ENCODE assay signal across 8 mouse cellular contexts in the genomic region with DNA sequence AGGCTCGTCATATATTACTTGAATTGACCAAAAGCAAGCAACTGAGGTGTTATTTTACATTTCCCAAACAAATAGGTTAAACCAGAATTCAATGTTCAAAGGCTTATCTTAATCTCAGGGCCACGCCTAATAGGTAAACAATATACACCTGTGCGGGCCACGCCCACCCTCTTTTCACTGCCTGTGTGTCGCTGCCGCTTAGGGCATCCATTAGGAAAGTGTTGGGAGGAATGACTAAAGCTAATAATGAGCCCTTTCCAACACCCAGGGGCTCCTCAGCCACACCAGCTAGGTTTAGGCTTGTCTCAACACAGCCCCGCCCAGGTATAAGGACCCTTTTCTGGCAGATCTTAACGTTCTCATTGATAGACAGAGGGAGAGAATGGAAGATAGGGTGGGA.
DNase-seq lines count a peak whose midpoint lies in the region; ATAC-seq and TF ChIP-seq lines count a peak whose summit lies in the region.

No protein-coding gene starts in this region.

- TF ChIP-seq POLR2A in limb, embryonic 14.5 days (IDR thresholded peaks at IDR 0.05; ENCODE audit: borderline replicate concordance, extremely low read depth, insufficient read depth, insufficient read length), result no peak

- H3K36me3 ChIP-seq in kidney, postnatal 0 days (ENCODE audit: insufficient read depth, low read length), result no peaks in the 10 kb centered on the region
- H3K36me3 ChIP-seq in forebrain, embryonic 15.5 days, result no peaks in the 10 kb centered on the region
- no peaks in the 10 kb centered on the region for H3K36me3 ChIP-seq in limb, embryonic 14.5 days (ENCODE audit: control insufficient read depth, insufficient read depth, low read length)
- H3K36me3 ChIP-seq in neural tube, embryonic 13.5 days, result no peaks in the 10 kb centered on the region

- H3K27me3 ChIP-seq in kidney, postnatal 0 days (ENCODE audit: insufficient read depth, low read length), result no peaks in the 10 kb centered on the region
- H3K27me3 ChIP-seq in forebrain, embryonic 15.5 days, result 0 out of 2 replicates have a peak, but pooled peaks cover 10% of the 10 kb centered on the region
- peaks cover 7% of the 10 kb centered on the region; the same call in 1 of the 2 replicates for H3K27me3 ChIP-seq in limb, embryonic 14.5 days (ENCODE audit: control insufficient read depth, insufficient read depth, low read length)
- peaks cover 17% of the 10 kb centered on the region for H3K27me3 ChIP-seq in neural tube, embryonic 13.5 days

- H3K27ac ChIP-seq in kidney, postnatal 0 days, result 0 out of 2 replicates have a peak overlapping the region, but pooled peaks have one; percentile 72
- no peak overlapping the region for H3K27ac ChIP-seq in forebrain, embryonic 15.5 days (replicated peaks)
- no peak overlapping the region for H3K27ac ChIP-seq in limb, embryonic 14.5 days (replicated peaks; ENCODE audit: low read depth, low read length)
- 0 out of 2 replicates have a peak overlapping the region, but pooled peaks have one; percentile 34 for H3K27ac ChIP-seq in neural tube, embryonic 13.5 days (replicated peaks)

- peak overlapping the region; percentile 52 for H3K4me3 ChIP-seq in kidney, postnatal 0 days (replicated peaks; ENCODE audit: low read depth, low read length)
- peak overlapping the region; percentile 48 for H3K4me3 ChIP-seq in forebrain, embryonic 15.5 days
- peak overlapping the region; percentile 39; the same call in 1 of the 2 replicates for H3K4me3 ChIP-seq in limb, embryonic 14.5 days (replicated peaks; ENCODE audit: low read length)
- H3K4me3 ChIP-seq in neural tube, embryonic 13.5 days, result peak overlapping the region; percentile 41

- no peaks in the 10 kb centered on the region for H3K9me3 ChIP-seq in kidney, postnatal 0 days (replicated peaks; ENCODE audit: low read length)
- no peaks in the 10 kb centered on the region for H3K9me3 ChIP-seq in forebrain, embryonic 15.5 days
- no peaks in the 10 kb centered on the region for H3K9me3 ChIP-seq in limb, embryonic 14.5 days (ENCODE audit: control insufficient read depth, low read length)
- H3K9me3 ChIP-seq in neural tube, embryonic 13.5 days, result no peaks in the 10 kb centered on the region

- no peak for TF ChIP-seq CTCF in kidney, postnatal 0 days (IDR thresholded peaks at IDR 0.05; ENCODE audit: low read depth)

- peaks cover 28% of the 10 kb centered on the region for H3K4me1 ChIP-seq in kidney, postnatal 0 days (replicated peaks; ENCODE audit: insufficient read depth, low read length)
- H3K4me1 ChIP-seq in forebrain, embryonic 15.5 days, result peaks cover 37% of the 10 kb centered on the region
- H3K4me1 ChIP-seq in limb, embryonic 14.5 days (ENCODE audit: control insufficient read depth, insufficient read depth, low read length), result peaks cover 25% of the 10 kb centered on the region
- H3K4me1 ChIP-seq in neural tube, embryonic 13.5 days (replicated peaks), result peaks cover 36% of the 10 kb centered on the region

- no peak for ATAC-seq in kidney, postnatal 0 days (replicated peaks; ENCODE audit: low FRiP score, low read depth)
- ATAC-seq in forebrain, embryonic 15.5 days (replicated peaks), result no peak
- ATAC-seq in limb, embryonic 14.5 days (ENCODE audit: low FRiP score, low read depth), result no peak
- ATAC-seq in neural tube, embryonic 13.5 days (ENCODE audit: low read depth), result no peak

- H3K9ac ChIP-seq in kidney, postnatal 0 days (ENCODE audit: low read depth, low read length), result peak overlapping the region; percentile 62; the same call in 1 of the 2 replicates
- H3K9ac ChIP-seq in forebrain, embryonic 15.5 days (replicated peaks), result peak overlapping the region; percentile 56; the same call in 1 of the 2 replicates
- no peak overlapping the region for H3K9ac ChIP-seq in limb, embryonic 14.5 days (ENCODE audit: low read depth, low read length, severe bottlenecking)
- H3K9ac ChIP-seq in neural tube, embryonic 13.5 days, result peak overlapping the region; percentile 66

- WGBS in kidney, postnatal 0 days, result 35% methylated on average over 8 of the region's 8 CpGs
- WGBS in forebrain, embryonic 15.5 days, result 46% methylated on average over 8 of the region's 8 CpGs
- WGBS in limb, embryonic 14.5 days, result 38% methylated on average over 8 of the region's 8 CpGs
- 45% methylated on average over 8 of the region's 8 CpGs for WGBS in neural tube, embryonic 13.5 days

- peak overlapping the region; percentile 91 for H3K4me2 ChIP-seq in kidney, postnatal 0 days (ENCODE audit: low read length)
- H3K4me2 ChIP-seq in forebrain, embryonic 15.5 days (replicated peaks), result peak overlapping the region; percentile 95
- peak overlapping the region; percentile 81 for H3K4me2 ChIP-seq in limb, embryonic 14.5 days (replicated peaks; ENCODE audit: low read depth, low read length, severe bottlenecking)
- peak overlapping the region; percentile 71 for H3K4me2 ChIP-seq in neural tube, embryonic 13.5 days

- DNase-seq in kidney, postnatal 0 days (ENCODE audit: low spot score), result no peak
- DNase-seq in kidney, postnatal 4 days, result no peak
- DNase-seq in limb, embryonic 14.5 days (ENCODE audit: low spot score), result no peak
- DNase-seq in ovary, adult 18-20 months (ENCODE audit: low spot score), result no peak
- DNase-seq in MN1 (ENCODE audit: low spot score), result no peak
- no peak for DNase-seq in urinary bladder, adult 18-20 months (ENCODE audit: low spot score in 2 of 2)

Comparison
In these comparisons a context has a peak if more than half of its experiments do, and no peak if none do; other contexts are left out.
1. H3K27ac ChIP-seq: peak in kidney, postnatal 0 days (single experiment) and neural tube, embryonic 13.5 days (single experiment); none in forebrain, embryonic 15.5 days (single experiment) and limb, embryonic 14.5 days (single experiment).
2. Peak in every context shown above with its lines, with median percentiles within 50 percentile points of each other: H3K4me2 ChIP-seq and H3K4me3 ChIP-seq.